Mouse (Mus musculus): ENCODE results near the gene Uhrf1bp1l.

DNA sequence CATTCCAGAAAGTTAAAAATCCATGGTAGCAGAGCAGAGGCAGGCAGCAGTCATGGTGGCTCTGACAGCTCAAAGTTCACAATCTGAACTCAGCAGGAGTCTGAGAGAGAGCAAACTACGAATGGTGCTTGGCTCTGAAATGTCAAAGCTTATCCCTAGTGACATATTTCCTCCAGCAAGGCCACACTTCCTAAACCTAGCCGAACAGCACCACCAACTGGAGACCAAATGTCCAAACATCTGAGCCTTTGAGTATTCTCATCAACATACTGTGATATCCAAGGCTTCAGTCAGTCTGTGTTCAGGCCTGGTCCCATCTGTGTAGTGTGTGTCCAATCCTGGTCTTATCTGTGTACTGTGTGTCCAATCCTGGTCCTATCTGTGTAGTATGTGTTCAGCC, 79.1 kb downstream of the Uhrf1bp1l start:
- TF ChIP-seq POLR2A (IDR thresholded peaks at IDR 0.05; ENCODE audit: borderline replicate concordance, extremely low read depth, low read depth, low read length) (no peak), CTCF (IDR thresholded peaks at IDR 0.05; ENCODE audit: insufficient read depth, low read length) (no peak)

All from lung, adult 2 months (tissue).